Mouse (Mus musculus) hematopoietic stem cell, adult 5-6 weeks (primary cell): ENCODE measurements around the gene Lce1e. TPM values are rescaled to one million over a fixed set of nuclear protein-coding genes. Genes with fewer than 3 reads are reported as not detected.

ENCODE experiments used
- ATAC-seq, 2 experiments: fragments of 125-278 bp in 1 of 2; replicated peaks in 1 of 2; 2 replicates each; pipeline ENCODE4 v1.8.0; 2016 to 2017; ENCODE audit warnings: inconsistent platforms in 2 of 2, mild to moderate bottlenecking in 2 of 2, moderate number of reproducible peaks in 2 of 2, low read depth in 1 of 2, moderate TSS enrichment in 1 of 2; ENCODE audit not compliant: low FRiP score in 2 of 2, poor library complexity in 2 of 2, severe bottlenecking in 2 of 2, insufficient read depth in 1 of 2, low TSS enrichment in 1 of 2
- total RNA-seq: library from RNA; stranded (forward); fragments of 172-1452, 232-1000 nt; gene quantifications from 2 replicates; pipeline ENCODE4 v1.2.3, GENCODE M21; 2017

Lce1e gene
- total RNA-seq: not detected in 2 replicates

GRCm38 (mm10) chr3:92708974-92709373 lies at the start of gene Lce1e:
Gene Lce1e, minus strand, starts transcription at chr3:92709074.
- ATAC-seq: no peak

GRCm38 (mm10) chr3:92753197-92753596 lies 44.3 kb upstream of the Lce1e start:
- ATAC-seq: no peak

- no peak for ATAC-seq
Observed at GRCm38 (mm10) chr3:92752238-92752637, 43.4 kb upstream of the Lce1e start, which contains the start of gene Lce1g. Gene Lce1g, minus strand, starts transcription at chr3:92752338.

GRCm38 (mm10) chr3:92738996-92739395 lies 30.1 kb upstream of the Lce1e start, which contains the start of gene Gm38119:
Gene Gm38119, minus strand, starts transcription at chr3:92739096.
- no peak for ATAC-seq

- no peak for ATAC-seq
Observed at GRCm38 (mm10) chr3:92722631-92723030, 13.8 kb upstream of the Lce1e start.

- ATAC-seq: no peak
Observed at GRCm38 (mm10) chr3:92720250-92720649, 11.4 kb upstream of the Lce1e start, which contains the start of gene Lce1f. Gene Lce1f, minus strand, starts transcription at chr3:92720350.

GRCm38 (mm10) chr3:92715122-92715521 lies 6.2 kb upstream of the Lce1e start:
- no peak for ATAC-seq

- no peak for ATAC-seq
Observed at GRCm38 (mm10) chr3:92694613-92695012, 14.3 kb downstream of the Lce1e start.

GRCm38 (mm10) chr3:92691688-92692087 lies 17.2 kb downstream of the Lce1e start:
- no peak for ATAC-seq

- peak in 1 of 2 experiments; percentile 58; a peak in 2 of 4 replicates for ATAC-seq
Observed at GRCm38 (mm10) chr3:92689154-92689553, 19.7 kb downstream of the Lce1e start.

- no peak for ATAC-seq
Observed at GRCm38 (mm10) chr3:92687110-92687509, 21.8 kb downstream of the Lce1e start, which contains the start of gene Lce1d. Gene Lce1d, minus strand, starts transcription at chr3:92687210.

- no peak for ATAC-seq
Observed at GRCm38 (mm10) chr3:92678947-92679346, 29.9 kb downstream of the Lce1e start, which contains the start of gene Lce1c. Gene Lce1c, plus strand, starts transcription at chr3:92679247.

GRCm38 (mm10) chr3:92670215-92670614 lies 38.7 kb downstream of the Lce1e start, which contains the start of gene Lce1a2:
Gene Lce1a2, minus strand, starts transcription at chr3:92670315.
- no peak for ATAC-seq

Other genes starting within 250 kb of the Lce1e start
- not detected in 2 replicates for gene Sprr1a, start 223.2 kb downstream of the Lce1e start, total RNA-seq
- gene Sprr4, start 208.6 kb downstream of the Lce1e start, total RNA-seq: not detected in 2 replicates
- not detected in 2 replicates for gene 2310046K23Rik, start 174.6 kb downstream of the Lce1e start, total RNA-seq
- gene Ivl, start 135.3 kb downstream of the Lce1e start, total RNA-seq: not detected in 2 replicates
- gene Smcp, start 120.1 kb downstream of the Lce1e start, total RNA-seq: not detected in 2 replicates
- gene 2210017I01Rik, start 101.6 kb downstream of the Lce1e start, total RNA-seq: not detected in 2 replicates
- not detected in 2 replicates for gene Lce6a, start 87.4 kb downstream of the Lce1e start, total RNA-seq
- gene Lce1a1, start 60.8 kb downstream of the Lce1e start, total RNA-seq: not detected in 2 replicates
- not detected in 2 replicates for gene Lce1b, start 52.1 kb downstream of the Lce1e start, total RNA-seq
- not detected in 2 replicates for gene Lce1a2, start 38.8 kb downstream of the Lce1e start, total RNA-seq
- gene Lce1c, start 29.8 kb downstream of the Lce1e start, total RNA-seq: not detected in 2 replicates
- gene Lce1d, start 21.9 kb downstream of the Lce1e start, total RNA-seq: not detected in 2 replicates
- gene Lce1f, start 11.3 kb upstream of the Lce1e start, total RNA-seq: not detected in 2 replicates
- not detected in 2 replicates for gene Gm38119, start 30.0 kb upstream of the Lce1e start, total RNA-seq
- gene Lce1g, start 43.3 kb upstream of the Lce1e start, total RNA-seq: not detected in 2 replicates
- gene Lce1h, start 56.0 kb upstream of the Lce1e start, total RNA-seq: not detected in 2 replicates
- gene Lce1i, start 69.8 kb upstream of the Lce1e start, total RNA-seq: not detected in 2 replicates
- not detected in 2 replicates for gene Lce1j, start 81.4 kb upstream of the Lce1e start, total RNA-seq
- gene Lce1k, start 98.8 kb upstream of the Lce1e start, total RNA-seq: not detected in 2 replicates
- not detected in 2 replicates for gene Kprp, start 118.2 kb upstream of the Lce1e start, total RNA-seq
- gene Lce1l, start 142.2 kb upstream of the Lce1e start, total RNA-seq: not detected in 2 replicates
- gene 2310050C09Rik, start 161.1 kb upstream of the Lce1e start, total RNA-seq: not detected in 2 replicates
- gene Lce3a, start 217.2 kb upstream of the Lce1e start, total RNA-seq: not detected in 2 replicates
- gene Lce3b, start 223.9 kb upstream of the Lce1e start, total RNA-seq: not detected in 2 replicates
- gene Lce3c, start 235.4 kb upstream of the Lce1e start, total RNA-seq: not detected in 2 replicates
- not detected in 2 replicates for gene Lce3d, start 248.3 kb upstream of the Lce1e start, total RNA-seq